Mouse (Mus musculus) heart, embryonic 16.5 days (tissue): ENCODE data around the gene Ovol1. TPM values are rescaled to one million over a fixed set of nuclear protein-coding genes. Genes with fewer than 3 reads are reported as not detected.
A peak's percentile ranks its signal among the peaks of the same experiment; 100 is the strongest.

ENCODE experiments used
- ATAC-seq: fragments of 200-750 bp; cut with Nextera tagmentation; replicated peaks from 2 replicates; pipeline ENCODE4 v1.8.0; 2017; ENCODE audit warnings: moderate number of reproducible peaks; ENCODE audit not compliant: insufficient read depth, low FRiP score; ENCODE audit errors: extremely low read depth
- H3K27ac ChIP-seq: fragments of 300-500 bp; sonication (generic); 2 replicates; pipeline ENCODE4 v1.5.1; 2014; ENCODE audit warnings: mild to moderate bottlenecking, low read length, control low read depth, moderate library complexity
- H3K27me3 ChIP-seq: fragments of 300-500 bp; sonication (generic); 2 replicates; pipeline ENCODE4 v1.6.1; 2014; ENCODE audit warnings: low read length, mixed read lengths; ENCODE audit not compliant: control insufficient read depth, insufficient read depth
- H3K36me3 ChIP-seq: fragments of 300-500 bp; sonication (generic); 2 replicates; pipeline ENCODE4 v1.6.1; 2014; ENCODE audit not compliant: control insufficient read depth, insufficient read depth
- H3K4me1 ChIP-seq: fragments of 300-500 bp; sonication (generic); 2 replicates; pipeline ENCODE4 v1.6.1; 2014; ENCODE audit warnings: low read length, mixed read lengths; ENCODE audit not compliant: control insufficient read depth, insufficient read depth
- H3K4me2 ChIP-seq: fragments of 300-500 bp; sonication (generic); 2 replicates; pipeline ENCODE4 v1.6.1; 2014; ENCODE audit warnings: low read depth, mild to moderate bottlenecking, control low read depth, low read length
- H3K4me3 ChIP-seq: fragments of 300-500 bp; sonication (generic); 2 replicates; pipeline ENCODE4 v1.5.1; 2014; ENCODE audit warnings: mild to moderate bottlenecking, control low read depth, low read length
- H3K9ac ChIP-seq: fragments of 300-500 bp; sonication (generic); 2 replicates; pipeline ENCODE4 v1.6.1; 2014; ENCODE audit warnings: low read length, control low read depth
- H3K9me3 ChIP-seq: fragments of 300-500 bp; sonication (generic); replicated peaks from 2 replicates; pipeline ENCODE4 v1.6.1; 2016; ENCODE audit warnings: low read length; ENCODE audit not compliant: control insufficient read depth
- WGBS: fragments of 180-500 bp; shearing (Covaris S2); extraction: QIAGEN DNeasy Blood & Tissue Kit; methylation state at CpG from one replicate; pipeline ENCODE4 v1.1.7; 2014; 5-methylcytosine and 5-hydroxymethylcytosine counted together
- polyA plus RNA-seq: library from polyadenylated mRNA; unstranded; fragments of >200 nt; fragmentation: Nextera tagmentation; extraction: Ambion mirVana; gene quantifications from 2 replicates; pipeline ENCODE4 v1.2.1, GENCODE M21; 2015

The Ovol1 gene
- polyA plus RNA-seq, 1 experiment from 2014 or later, result 0.54 TPM

DNA sequence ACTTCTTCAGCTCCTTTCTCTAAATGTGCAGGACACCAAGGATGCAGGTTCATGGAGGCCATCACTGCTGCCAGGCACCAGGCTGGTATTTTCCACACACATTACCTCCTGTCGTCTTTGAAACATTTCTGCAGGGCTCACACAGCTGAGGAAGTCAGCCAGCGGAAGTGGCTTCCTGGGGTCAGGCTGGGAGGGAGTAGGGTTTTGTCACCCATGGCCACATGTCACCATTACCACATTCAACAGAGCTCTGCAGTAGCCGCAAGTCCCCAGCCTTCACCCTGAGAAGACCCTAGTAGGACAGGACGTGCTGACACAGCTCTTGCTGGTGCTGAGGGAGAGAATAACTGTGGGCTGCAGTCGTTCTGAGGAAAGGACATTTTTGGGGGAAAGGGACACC lies 11.4 kb upstream of the Ovol1 start:
- Histone ChIP-seq H3K27ac (no peak overlapping the region), H3K9ac (no peak overlapping the region), H3K9me3 (no peaks in the 10 kb centered on the region), H3K36me3 (peaks cover 9% of the 10 kb centered on the region), H3K4me1 (peaks cover 5% of the 10 kb centered on the region), H3K4me3 (no peak overlapping the region), H3K27me3 (no peaks in the 10 kb centered on the region), H3K4me2 (no peak overlapping the region)
- ATAC-seq, result no peak
- WGBS, result 63% methylated on average over 5 of the region's 5 CpGs

DNA sequence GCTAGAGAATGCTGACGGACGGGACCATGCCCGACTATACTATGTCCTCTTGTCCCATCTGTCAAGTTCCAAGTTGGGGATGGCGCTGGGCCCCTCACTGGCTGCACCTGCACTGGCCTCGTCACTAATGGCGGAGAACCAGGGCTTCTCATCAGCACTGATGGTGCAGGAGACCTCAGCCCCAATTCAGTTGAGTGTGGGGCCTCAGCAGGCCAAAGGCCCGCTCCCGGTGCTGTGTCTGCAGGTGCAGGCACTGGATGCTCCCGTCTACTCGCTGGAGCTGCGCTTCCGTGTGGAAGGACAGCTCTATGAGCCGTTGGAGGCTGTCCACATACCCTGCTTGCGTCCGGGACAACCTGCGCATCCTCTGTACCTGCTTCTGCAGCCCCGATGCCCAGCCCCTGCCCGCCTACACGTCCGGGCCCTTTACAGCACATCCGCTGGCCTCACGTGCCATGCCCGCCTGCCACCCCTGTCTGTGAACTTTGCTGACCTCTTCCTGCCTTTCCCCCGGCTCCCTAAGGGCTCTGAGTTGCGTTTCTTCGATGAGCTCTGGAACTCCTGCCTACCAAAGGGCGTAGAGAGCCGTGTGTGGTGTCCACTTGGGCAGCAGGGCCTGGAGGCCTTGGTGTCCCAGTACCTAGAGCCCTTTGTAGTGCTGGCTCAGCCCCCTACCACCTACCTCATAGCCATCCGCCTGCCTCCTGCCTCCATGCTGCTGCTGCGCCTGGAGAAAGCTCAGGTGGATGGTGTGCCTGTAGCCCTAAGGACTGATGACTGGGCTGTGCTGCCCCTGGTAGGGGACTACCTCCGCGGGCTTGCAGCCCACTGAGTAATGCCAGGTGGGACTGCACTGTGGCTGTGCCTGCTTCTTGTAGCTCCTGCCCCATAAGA lies 10.2 kb upstream of the Ovol1 start:
- no peak for ATAC-seq
- peaks cover 3% of the 10 kb centered on the region; the same call in 1 of the 2 replicates for H3K27me3 ChIP-seq
- H3K36me3 ChIP-seq, result peaks cover 9% of the 10 kb centered on the region
- H3K9ac ChIP-seq, result no peak overlapping the region
- 85% methylated on average over 32 of the region's 32 CpGs for WGBS
- no peak overlapping the region for H3K4me2 ChIP-seq
- no peak overlapping the region for H3K27ac ChIP-seq
- peaks cover 5% of the 10 kb centered on the region for H3K4me1 ChIP-seq
- no peaks in the 10 kb centered on the region for H3K9me3 ChIP-seq
- no peak overlapping the region for H3K4me3 ChIP-seq

DNA sequence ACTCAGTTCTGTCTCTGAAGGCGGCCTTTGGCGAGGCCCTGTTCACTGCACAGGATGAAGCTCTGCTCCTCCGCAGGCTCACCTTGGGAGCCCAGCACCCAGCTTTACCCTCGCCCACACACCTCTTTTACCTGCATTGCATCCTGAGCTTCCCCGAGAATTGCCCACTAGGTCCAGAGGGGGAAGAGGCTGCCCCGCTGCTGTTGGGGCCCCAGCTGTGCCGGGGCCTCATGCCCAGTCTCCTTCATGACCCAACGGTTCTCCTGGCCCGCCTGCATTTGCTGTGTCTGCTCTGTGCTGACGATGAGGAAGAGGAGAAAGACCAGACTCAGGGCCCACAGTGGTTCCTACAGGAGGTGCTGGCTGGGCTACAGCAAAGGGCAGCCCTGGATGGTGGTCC lies 9.1 kb upstream of the Ovol1 start:
- Histone ChIP-seq H3K36me3 (peaks cover 9% of the 10 kb centered on the region), H3K4me1 (peaks cover 5% of the 10 kb centered on the region), H3K9ac (no peak overlapping the region), H3K9me3 (no peaks in the 10 kb centered on the region), H3K4me2 (no peak overlapping the region), H3K4me3 (no peak overlapping the region), H3K27me3 (peaks cover 5% of the 10 kb centered on the region; the same call in 1 of the 2 replicates), H3K27ac (no peak overlapping the region)
- no peak for ATAC-seq
- WGBS, result 87% methylated on average over 10 of the region's 10 CpGs

GRCm38 (mm10) chr19:5568470-5569140 lies 8.2 kb upstream of the Ovol1 start:
- Histone ChIP-seq H3K36me3 (peaks cover 9% of the 10 kb centered on the region), H3K27ac (peak overlapping the region; percentile 92), H3K4me3 (peak overlapping the region; percentile 65), H3K27me3 (peaks cover 14% of the 10 kb centered on the region), H3K9ac (peak overlapping the region; percentile 81), H3K4me2 (peak overlapping the region; percentile 96), H3K4me1 (peaks cover 5% of the 10 kb centered on the region), H3K9me3 (no peaks in the 10 kb centered on the region)
- WGBS, result 6% methylated on average over 27 of the region's 27 CpGs
- ATAC-seq, result no peak; the same call in 1 of the 2 replicates

- no peaks in the 10 kb centered on the region for H3K9me3 ChIP-seq
- under 1% methylated on average over 99 of the region's 102 CpGs for WGBS
- ATAC-seq, result peak; percentile 89
- peak within 1 kb of the TSS; percentile 65 for H3K4me3 ChIP-seq
- H3K4me2 ChIP-seq, result peak within 1 kb of the TSS; percentile 96
- peaks cover 5% of the 10 kb centered on the region for H3K4me1 ChIP-seq
- peaks cover 9% of the 10 kb centered on the region for H3K36me3 ChIP-seq
- H3K27me3 ChIP-seq, result peaks cover 21% of the 10 kb centered on the region
- H3K27ac ChIP-seq, result peak within 1 kb of the TSS; percentile 92
- H3K9ac ChIP-seq, result peak within 1 kb of the TSS; percentile 81
Observed at GRCm38 (mm10) chr19:5567534-5568469, 7.4 kb upstream of the Ovol1 start, which contains the start of gene Ap5b1. Gene Ap5b1, plus strand, starts transcription at chr19:5568025.

DNA sequence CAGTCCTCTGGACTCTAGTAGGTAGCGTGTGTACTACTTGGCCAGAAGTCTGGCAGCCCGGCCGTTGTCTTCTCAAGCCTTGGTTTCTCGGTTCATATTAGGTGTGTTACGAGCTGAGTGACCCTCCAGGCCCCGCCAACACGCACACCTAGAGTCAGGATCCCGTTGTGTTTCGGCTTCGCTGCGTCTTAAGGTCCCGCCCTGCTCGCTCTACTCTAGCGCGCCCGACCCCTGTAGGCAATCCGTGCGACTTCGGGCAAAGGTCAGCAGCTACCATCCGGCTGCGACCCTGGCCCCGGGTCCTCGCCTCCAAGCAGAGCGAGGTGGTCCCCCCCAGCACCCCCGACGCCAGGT lies 6.7 kb upstream of the Ovol1 start:
- WGBS, result 3% methylated on average over 26 of the region's 26 CpGs
- Histone ChIP-seq H3K9ac (peak overlapping the region; percentile 81), H3K9me3 (no peaks in the 10 kb centered on the region), H3K4me3 (peak overlapping the region; percentile 65), H3K36me3 (peaks cover 9% of the 10 kb centered on the region), H3K27me3 (peaks cover 27% of the 10 kb centered on the region), H3K27ac (peak overlapping the region; percentile 92), H3K4me1 (peaks cover 5% of the 10 kb centered on the region), H3K4me2 (peak overlapping the region; percentile 96)
- ATAC-seq, result peak; percentile 31

GRCm38 (mm10) chr19:5566316-5566715 lies 5.9 kb upstream of the Ovol1 start:
- no peak overlapping the region for H3K4me3 ChIP-seq
- WGBS, result 62% methylated on average over 5 of the region's 5 CpGs

DNA sequence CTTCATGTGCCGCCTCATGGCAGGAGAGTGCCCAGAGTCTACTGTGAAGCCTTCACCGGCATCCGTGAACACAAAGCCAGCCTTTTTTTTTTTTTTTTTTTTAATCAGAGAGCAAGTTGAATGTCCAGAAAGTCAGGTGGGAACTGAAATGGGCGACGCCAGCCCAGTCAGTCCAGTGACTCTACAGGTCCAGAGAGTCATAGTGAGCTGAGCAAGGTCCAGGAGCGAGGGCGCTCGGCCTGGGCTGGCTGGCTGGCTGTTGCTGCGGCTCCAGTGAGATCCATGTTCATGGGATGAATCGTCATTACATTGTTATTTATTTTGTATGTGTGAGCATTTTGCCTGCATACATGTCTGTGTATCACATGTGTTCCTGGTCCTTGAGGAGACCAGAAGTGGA lies 2.3 kb upstream of the Ovol1 start:
- Histone ChIP-seq H3K36me3 (no peaks in the 10 kb centered on the region), H3K4me3 (no peak overlapping the region), H3K9me3 (no peaks in the 10 kb centered on the region), H3K9ac (no peak overlapping the region), H3K4me1 (peaks cover 9% of the 10 kb centered on the region), H3K27me3 (peaks cover 67% of the 10 kb centered on the region), H3K4me2 (no peak overlapping the region), H3K27ac (no peak overlapping the region)
- 86% methylated on average over 10 of the region's 10 CpGs for WGBS
- no peak for ATAC-seq

More at GRCm38 (mm10) chr19:5566316-5566715, 5.9 kb upstream of the Ovol1 start:
- Histone ChIP-seq H3K36me3 (peaks cover 9% of the 10 kb centered on the region), H3K9me3 (no peaks in the 10 kb centered on the region), H3K27ac (no peak overlapping the region), H3K27me3 (peaks cover 35% of the 10 kb centered on the region), H3K4me1 (peaks cover 5% of the 10 kb centered on the region), H3K9ac (no peak overlapping the region), H3K4me2 (no peak overlapping the region)
- no peak for ATAC-seq
